Mouse (Mus musculus) cerebellum, postnatal 14 days (tissue): ENCODE data around the gene Sec63.

ENCODE experiments used
- DNase-seq, 2 experiments: peaks; one replicate each; pipeline ENCODE4 v3.0.0; 2021; ENCODE audit warnings: mixed read lengths in 2 of 2

The Sec63 gene

GRCm38 (mm10) chr10:42830409-42830808 is 69.1 kb downstream of the Sec63 start:
- no peak for DNase-seq

- peak; percentile 39 to 45 for DNase-seq
Measured at GRCm38 (mm10) chr10:42832677-42833076, 71.4 kb downstream of the Sec63 start.

GRCm38 (mm10) chr10:42833871-42834727 is 72.8 kb downstream of the Sec63 start:
- DNase-seq, result no peak

GRCm38 (mm10) chr10:42838106-42838505 is 76.8 kb downstream of the Sec63 start:
- no peak for DNase-seq

GRCm38 (mm10) chr10:42838736-42839135 is 77.4 kb downstream of the Sec63 start:
- no peak for DNase-seq

- no peak for DNase-seq
Measured at GRCm38 (mm10) chr10:42840036-42840435, 78.7 kb downstream of the Sec63 start.

GRCm38 (mm10) chr10:42841531-42842195 is 80.4 kb downstream of the Sec63 start:
- DNase-seq, result peak; percentile 21 to 44

DNA sequence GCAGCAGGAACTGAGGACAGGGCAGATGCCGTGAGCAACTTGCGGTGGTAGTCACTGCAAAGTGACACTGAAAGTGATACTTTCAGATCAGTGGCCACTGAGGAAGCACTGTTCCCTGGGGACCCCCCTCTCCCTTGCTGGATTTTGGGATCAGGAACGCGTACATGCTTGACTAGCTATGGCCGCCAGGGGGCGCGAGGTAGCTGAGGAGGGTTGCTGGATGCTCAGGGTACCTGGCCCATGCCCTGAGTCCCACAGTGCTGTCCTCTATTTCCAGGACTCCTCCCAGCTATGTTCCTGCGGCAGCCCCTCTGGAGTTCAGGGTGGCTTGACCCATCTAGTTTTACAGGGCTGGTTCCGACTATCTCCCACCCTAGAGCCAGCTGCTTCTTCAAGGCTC is 81.1 kb downstream of the Sec63 start:
- DNase-seq, result peak; percentile 82 to 91

DNA sequence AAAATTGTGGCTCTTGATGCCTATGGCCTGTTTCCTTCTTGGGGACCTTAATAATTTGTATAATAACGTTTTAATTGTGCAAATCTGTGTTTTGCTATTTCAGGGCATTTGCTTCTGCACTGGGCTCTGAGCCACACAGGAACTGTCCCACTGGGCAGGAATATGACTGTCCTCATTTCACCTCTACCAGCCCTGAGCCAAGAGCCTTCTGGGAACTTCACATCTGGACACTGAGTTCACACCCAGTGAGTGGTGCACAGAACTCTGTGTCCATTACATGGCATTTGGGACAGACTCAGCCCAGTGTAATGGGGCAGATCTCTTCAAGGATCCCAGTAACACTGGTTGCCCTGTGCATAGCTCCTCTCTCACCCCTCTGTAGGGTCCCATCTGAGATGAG is 82.1 kb downstream of the Sec63 start:
- peak; percentile 31 to 41 for DNase-seq

- no peak for DNase-seq
Measured at GRCm38 (mm10) chr10:42845480-42845879, 84.2 kb downstream of the Sec63 start.

DNA sequence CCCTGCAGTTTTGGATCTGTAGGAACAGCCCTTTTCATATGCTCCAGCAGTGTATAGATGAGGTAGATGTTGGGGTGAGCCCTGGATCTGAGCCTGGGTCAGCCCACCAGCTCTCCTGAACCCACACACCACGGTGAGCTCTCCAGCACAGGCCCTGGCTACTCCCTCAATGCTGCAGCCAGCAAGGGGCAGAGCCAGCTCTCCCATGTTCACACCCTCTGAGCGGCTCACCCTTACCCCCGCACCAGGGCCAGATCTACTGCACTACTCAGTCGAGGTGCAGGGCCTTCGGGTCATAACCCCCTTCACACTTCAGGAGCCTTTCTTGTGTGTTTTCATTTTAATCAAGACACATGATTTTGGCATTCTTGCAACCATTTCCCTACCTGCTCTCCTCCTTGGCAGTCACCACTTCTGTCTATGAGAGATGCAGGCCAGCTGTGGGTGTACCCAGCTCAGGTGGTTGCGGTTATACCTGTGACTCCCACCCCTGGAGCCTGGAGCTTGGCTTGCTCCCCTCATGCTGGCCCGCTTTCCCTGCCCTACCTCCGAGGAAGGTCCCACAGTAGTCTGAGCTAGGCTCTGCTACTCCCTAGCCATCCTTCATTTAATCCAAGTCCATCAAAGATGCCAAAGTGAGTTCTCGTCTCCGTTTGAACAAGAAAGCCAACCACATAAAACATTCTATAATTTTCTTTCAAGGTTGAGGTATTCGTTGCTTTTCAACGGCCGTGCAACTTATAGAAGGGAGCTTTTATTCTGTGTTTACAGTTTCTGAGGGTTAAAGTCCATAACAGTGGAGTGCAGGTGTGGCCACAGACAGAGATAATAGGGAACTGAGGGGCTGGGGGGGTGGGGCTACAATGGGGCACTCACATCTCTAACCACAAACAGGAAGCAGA is 87.1 kb downstream of the Sec63 start:
- no peak for DNase-seq

DNA sequence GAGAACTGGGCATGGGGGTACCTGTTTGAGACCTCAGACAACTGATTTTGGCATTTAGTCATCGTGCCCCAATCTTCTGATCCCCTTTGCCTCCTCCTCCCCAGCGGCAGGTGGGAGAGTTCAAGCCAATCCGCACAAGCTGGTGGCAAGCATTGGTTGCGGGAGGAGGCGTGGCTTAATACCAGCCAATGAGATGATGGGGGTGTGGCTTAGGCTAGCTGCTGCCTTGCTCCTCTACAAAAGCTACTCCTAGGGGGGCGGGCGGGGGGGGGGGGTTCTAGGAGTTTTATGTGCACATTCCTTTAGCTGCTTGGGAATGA is 87.7 kb downstream of the Sec63 start:
- no peak for DNase-seq

GRCm38 (mm10) chr10:42854838-42855237 is 93.5 kb downstream of the Sec63 start:
- DNase-seq, result peak in 1 of 2 experiments; percentile 20

DNA sequence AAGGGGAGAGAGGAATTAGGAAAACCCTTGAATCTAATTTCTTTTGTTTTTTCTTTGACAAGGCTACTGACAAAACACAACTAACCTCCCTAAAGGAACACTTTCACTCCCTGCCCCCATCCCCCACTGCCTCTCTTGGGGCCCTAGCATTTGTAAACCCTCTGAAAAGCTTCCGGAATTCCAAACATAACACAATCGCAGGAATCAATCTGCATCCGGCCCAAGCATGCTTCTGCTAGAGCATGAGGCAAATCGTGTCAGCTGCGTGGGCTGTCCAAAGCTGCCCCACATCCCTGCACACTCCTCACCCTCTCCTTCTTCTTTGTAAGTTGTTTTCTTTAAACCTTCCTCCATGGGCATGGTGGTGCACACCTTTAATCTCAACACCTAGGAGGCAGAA is 94.0 kb downstream of the Sec63 start:
- DNase-seq, result no peak

DNA sequence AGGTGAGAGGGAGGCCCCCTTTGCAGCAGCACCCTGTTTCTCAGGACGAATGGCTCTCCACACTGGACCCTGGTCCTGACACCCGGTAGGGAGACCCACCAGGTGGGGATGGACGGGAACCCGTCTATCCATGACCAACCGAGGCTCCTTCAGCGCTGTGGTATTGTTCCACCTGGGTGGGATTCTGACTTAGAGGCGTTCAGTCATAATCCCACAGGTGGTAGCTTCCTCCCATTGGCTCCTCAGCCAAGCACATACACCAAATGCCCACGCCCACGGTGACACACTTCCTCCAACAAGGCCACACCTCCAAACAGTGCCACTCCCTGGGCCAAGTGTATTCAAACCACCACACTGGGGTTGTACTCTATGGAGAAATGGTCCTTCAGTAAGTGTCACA is 95.3 kb downstream of the Sec63 start:
- DNase-seq, result no peak

- no peak for DNase-seq
Measured at GRCm38 (mm10) chr10:42857021-42857420, 95.7 kb downstream of the Sec63 start.

DNA sequence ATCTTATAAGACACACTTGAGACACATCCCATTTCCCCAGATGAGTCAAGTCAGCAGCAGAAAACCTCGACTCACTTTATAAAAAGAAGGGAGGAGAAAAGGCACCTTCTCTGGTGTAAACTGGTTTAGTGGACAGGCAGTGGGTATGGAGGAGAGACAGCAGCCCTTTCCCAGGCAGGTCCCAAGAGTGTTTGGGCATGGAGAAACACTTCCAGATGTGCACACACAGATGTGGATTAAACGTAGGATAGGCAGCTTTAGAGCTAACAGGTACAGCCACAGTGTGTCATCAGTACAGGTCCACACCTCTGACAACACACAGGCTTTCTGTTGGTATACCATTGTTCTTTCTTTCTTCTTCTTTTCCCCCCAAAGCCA is 98.5 kb downstream of the Sec63 start:
- no peak for DNase-seq

GRCm38 (mm10) chr10:42860159-42860911 is 99.0 kb downstream of the Sec63 start, which contains the start of gene Scml4:
TSS of gene Scml4 (plus strand) at chr10:42860370.
- no peak for DNase-seq

- DNase-seq, result no peak
Measured at GRCm38 (mm10) chr10:42861446-42861845, 100.2 kb downstream of the Sec63 start.

- DNase-seq, result no peak
Measured at GRCm38 (mm10) chr10:42862102-42862740, 100.9 kb downstream of the Sec63 start.

- no peak for DNase-seq
Measured at GRCm38 (mm10) chr10:42862806-42863205, 101.5 kb downstream of the Sec63 start.
